Mouse (Mus musculus) bone marrow macrophage, adult 2 months (primary cell): ENCODE data around the gene Klb.

Experiments used
- CTCF ChIP-seq: IDR thresholded peaks from 2 replicates; pipeline ENCODE4 v1.5.1; 2012; ENCODE audit warnings: low read depth, mild to moderate bottlenecking, low read length, moderate library complexity
- POLR2A ChIP-seq: IDR thresholded peaks from 2 replicates; pipeline ENCODE4 v1.6.1; 2012; ENCODE audit warnings: mild to moderate bottlenecking, low read depth, low read length, borderline replicate concordance

DNA sequence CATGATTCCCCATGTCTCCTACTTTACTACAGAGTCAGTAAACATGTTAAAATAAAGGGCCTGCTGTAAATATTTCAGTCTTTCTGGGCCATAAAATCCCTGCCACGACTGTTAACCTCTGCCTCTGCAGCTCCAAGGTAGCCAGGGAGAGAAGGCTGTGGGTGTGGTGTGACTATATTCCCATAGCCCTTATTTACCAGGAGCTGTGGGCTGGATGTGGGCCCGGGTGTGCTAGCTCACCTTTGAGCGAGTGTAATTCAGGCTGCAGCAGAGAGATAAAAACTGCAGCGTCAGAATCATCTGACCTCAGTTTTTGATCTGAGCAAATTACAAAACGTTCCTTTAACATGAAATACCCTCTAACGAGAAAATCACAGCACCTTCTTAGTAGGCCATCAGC, 72.7 kb downstream of the Klb start:
- TF ChIP-seq CTCF (no peak), POLR2A (no peak)
